19 mouse cellular contexts compared by ENCODE assay signal in the genomic region with DNA sequence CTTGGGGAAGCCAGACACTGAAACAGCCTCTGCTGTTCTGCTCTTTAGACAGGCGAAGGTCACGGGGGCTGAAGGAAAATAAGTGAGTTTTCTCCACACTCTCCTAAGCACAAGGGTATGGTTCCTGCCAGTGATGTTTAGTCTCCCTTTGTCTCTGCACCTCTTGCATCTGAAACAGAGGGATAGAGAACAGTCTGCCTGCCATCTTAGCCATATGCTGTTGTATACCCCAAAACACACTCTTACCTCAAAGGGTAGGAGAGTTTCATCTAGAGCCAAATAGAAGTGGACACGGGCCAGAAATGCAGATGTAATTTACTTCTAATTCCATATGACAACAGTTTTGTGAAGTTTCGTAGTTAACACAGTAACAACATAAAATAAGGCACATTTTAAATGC.
A peak's percentile ranks its signal among the peaks of the same experiment; 100 is the strongest.
DNase-seq lines count a peak whose midpoint lies in the region; ATAC-seq lines count a peak whose summit lies in the region.
"Had no signal": no experiment of that assay in that cellular context is flagged by ENCODE, and none has a peak within 500 bp of the region (broad histone marks: within the 10 kb centered on the region; RNA-seq: fewer than 3 reads in every experiment).

No protein-coding gene starts in this region.

- no peaks in the 10 kb centered on the region for H3K27me3 ChIP-seq in kidney, embryonic 15.5 days
- no peaks in the 10 kb centered on the region for H3K27me3 ChIP-seq in forebrain, embryonic 16.5 days (replicated peaks; ENCODE audit: control insufficient read depth, insufficient read depth, low read length)
- no peaks in the 10 kb centered on the region for H3K27me3 ChIP-seq in heart, embryonic 11.5 days (ENCODE audit: control insufficient read depth, insufficient read depth, low read length)
- H3K27me3 ChIP-seq: midbrain, embryonic 13.5 days; neural tube, embryonic 15.5 days had no signal

- H3K4me1 ChIP-seq in kidney, embryonic 15.5 days = peaks cover 25% of the 10 kb centered on the region
- H3K4me1 ChIP-seq in forebrain, embryonic 16.5 days (replicated peaks; ENCODE audit: control insufficient read depth, insufficient read depth, low read length) = peaks cover 7% of the 10 kb centered on the region
- H3K4me1 ChIP-seq in heart, embryonic 11.5 days (ENCODE audit: control insufficient read depth, insufficient read depth, low read length) = no peaks in the 10 kb centered on the region
- H3K4me1 ChIP-seq: midbrain, embryonic 13.5 days had no signal

- peak; percentile 13 for DNase-seq in embryo, embryonic 11 days
- DNase-seq in embryo, embryonic 10 days (ENCODE audit: low spot score) = no peak
- DNase-seq in kidney, postnatal 4 days = no peak
- DNase-seq in adrenal gland, postnatal 14 days = peak; percentile 31
- DNase-seq in heart, postnatal 36 days = no peak
- DNase-seq: cerebellum, adult 11-12 months; cerebellum, postnatal 25 days; gastrocnemius, postnatal 25 days; kidney, adult 8-10 months; left cerebral cortex, postnatal 4 days; thymus, postnatal 25 days had no signal

- peak; percentile 38; the same call in 1 of the 2 replicates for ATAC-seq in kidney, embryonic 15.5 days (replicated peaks; ENCODE audit: low FRiP score)
- ATAC-seq in forebrain, embryonic 16.5 days = peak; percentile 69
- no peak for ATAC-seq in heart, embryonic 11.5 days (replicated peaks; ENCODE audit: insufficient number of reproducible peaks, low FRiP score, low TSS enrichment)
- ATAC-seq: lung, postnatal 0 days; midbrain, embryonic 13.5 days had no signal

- no peaks in the 10 kb centered on the region for H3K36me3 ChIP-seq in kidney, embryonic 15.5 days
- no peaks in the 10 kb centered on the region for H3K36me3 ChIP-seq in forebrain, embryonic 16.5 days (ENCODE audit: control insufficient read depth, insufficient read depth)
- H3K36me3 ChIP-seq in heart, embryonic 11.5 days (ENCODE audit: control insufficient read depth, insufficient read depth, low read length) = no peaks in the 10 kb centered on the region
- H3K36me3 ChIP-seq: midbrain, embryonic 13.5 days; neural tube, embryonic 15.5 days had no signal

- no peaks in the 10 kb centered on the region for H3K9me3 ChIP-seq in kidney, embryonic 15.5 days (replicated peaks)
- H3K9me3 ChIP-seq in forebrain, embryonic 16.5 days (ENCODE audit: control insufficient read depth, low read length) = no peaks in the 10 kb centered on the region
- H3K9me3 ChIP-seq in heart, embryonic 11.5 days (replicated peaks; ENCODE audit: control insufficient read depth, low read length) = no peaks in the 10 kb centered on the region
- H3K9me3 ChIP-seq: midbrain, embryonic 13.5 days; neural tube, embryonic 15.5 days had no signal

- peak overlapping the region; percentile 41; the same call in 1 of the 2 replicates for H3K27ac ChIP-seq in kidney, embryonic 15.5 days
- H3K27ac ChIP-seq in forebrain, embryonic 16.5 days (ENCODE audit: low read length) = 0 out of 2 replicates have a peak overlapping the region, but pooled peaks have one; percentile 2
- H3K27ac ChIP-seq in heart, embryonic 11.5 days (ENCODE audit: low read depth, low read length) = no peak overlapping the region
- H3K27ac ChIP-seq: liver, embryonic 14.5 days; midbrain, embryonic 13.5 days; neural tube, embryonic 15.5 days had no signal

- no peak overlapping the region for H3K9ac ChIP-seq in kidney, embryonic 15.5 days
- no peak overlapping the region for H3K9ac ChIP-seq in forebrain, embryonic 16.5 days (replicated peaks; ENCODE audit: low read depth, low read length)
- no peak overlapping the region for H3K9ac ChIP-seq in heart, embryonic 11.5 days (ENCODE audit: low read depth, low read length)
- H3K9ac ChIP-seq: liver, embryonic 14.5 days; midbrain, embryonic 13.5 days; neural tube, embryonic 15.5 days had no signal

- H3K4me2 ChIP-seq in kidney, embryonic 15.5 days = no peak overlapping the region
- H3K4me2 ChIP-seq in forebrain, embryonic 16.5 days (ENCODE audit: low read length) = no peak overlapping the region
- H3K4me2 ChIP-seq in heart, embryonic 11.5 days = no peak overlapping the region
- H3K4me2 ChIP-seq: midbrain, embryonic 13.5 days; neural tube, embryonic 15.5 days had no signal

- intact Hi-C loops in heart, postnatal 36 days (cut with DNase I) = loop anchor here (5.0 kb wide), 1 partner anchor 752 kb away; no protein-coding TSS in a partner anchor

- WGBS in kidney, embryonic 15.5 days = 59% methylated on average over 4 of the region's 4 CpGs
- 51% methylated on average over 4 of the region's 4 CpGs for WGBS in forebrain, embryonic 16.5 days
- WGBS in heart, embryonic 11.5 days (ENCODE audit: insufficient replicate concordance) = 74% methylated on average over 4 of the region's 4 CpGs

- no peak overlapping the region for H3K4me3 ChIP-seq in kidney, embryonic 15.5 days (replicated peaks)
- H3K4me3 ChIP-seq in forebrain, embryonic 16.5 days (replicated peaks; ENCODE audit: low read length) = no peak overlapping the region
- H3K4me3 ChIP-seq in heart, embryonic 11.5 days (ENCODE audit: low read depth, low read length) = no peak overlapping the region
- H3K4me3 ChIP-seq: midbrain, embryonic 13.5 days; myocyte; neural tube, embryonic 15.5 days had no signal

Comparison
In these comparisons a context has a peak if more than half of its experiments do, and no peak if none do; other contexts are left out.
1. DNase-seq: peak in embryo, embryonic 11 days (single experiment) and adrenal gland, postnatal 14 days (single experiment); none in embryo, embryonic 10 days (single experiment), kidney, postnatal 4 days (0 of 2) and heart, postnatal 36 days (0 of 2).